Mouse (Mus musculus) hindbrain, embryonic 12.5 days (tissue): ENCODE data around the gene A030005K14Rik. TPM values are rescaled to one million over a fixed set of nuclear protein-coding genes. Genes with fewer than 3 reads are reported as not detected.
A peak's percentile ranks its signal among the peaks of the same experiment; 100 is the strongest.

ENCODE experiments used
- ATAC-seq: fragments of 200-750 bp; cut with Nextera tagmentation; 2 replicates; pipeline ENCODE4 v1.8.0; 2017; ENCODE audit warnings: moderate TSS enrichment; ENCODE audit not compliant: low FRiP score
- H3K27ac ChIP-seq: fragments of 300-500 bp; sonication (generic); 2 replicates; pipeline ENCODE4 v1.5.1; 2016; ENCODE audit warnings: mild to moderate bottlenecking
- H3K27me3 ChIP-seq: fragments of 300-500 bp; sonication (generic); 2 replicates; pipeline ENCODE4 v1.6.1; 2016; ENCODE audit warnings: mild to moderate bottlenecking
- H3K36me3 ChIP-seq: fragments of 300-500 bp; sonication (generic); 2 replicates; pipeline ENCODE4 v1.6.1; 2016; ENCODE audit warnings: mild to moderate bottlenecking
- H3K4me1 ChIP-seq: fragments of 300-500 bp; sonication (generic); 2 replicates; pipeline ENCODE4 v1.6.1; 2016
- H3K4me2 ChIP-seq: fragments of 300-500 bp; sonication (generic); replicated peaks from 2 replicates; pipeline ENCODE4 v1.6.1; 2016; ENCODE audit warnings: mild to moderate bottlenecking
- H3K4me3 ChIP-seq: fragments of 300-500 bp; sonication (generic); 2 replicates; pipeline ENCODE4 v1.5.1; 2016; ENCODE audit warnings: mild to moderate bottlenecking
- H3K9ac ChIP-seq: fragments of 300-500 bp; sonication (generic); 2 replicates; pipeline ENCODE4 v1.6.1; 2016; ENCODE audit warnings: mild to moderate bottlenecking, moderate library complexity
- H3K9me3 ChIP-seq: fragments of 300-500 bp; sonication (generic); replicated peaks from 2 replicates; pipeline ENCODE4 v1.6.1; 2016; ENCODE audit warnings: mild to moderate bottlenecking
- WGBS: fragments of 180-500 bp; shearing (Covaris S2); methylation state at CpG from one replicate; pipeline ENCODE4 v1.1.7; 2016; 5-methylcytosine and 5-hydroxymethylcytosine counted together
- polyA plus RNA-seq: library from polyadenylated mRNA; unstranded; fragments of >200 nt; fragmentation: Nextera tagmentation; extraction: Ambion mirVana; gene quantifications from 2 replicates; pipeline ENCODE4 v1.2.1, GENCODE M21; 2016

The A030005K14Rik gene
- polyA plus RNA-seq, 1 experiment from 2014 or later: not detected

GRCm38 (mm10) chr1:83067205-83067604 is 8.0 kb upstream of the A030005K14Rik start:
- Histone ChIP-seq H3K4me1 (no peaks in the 10 kb centered on the region), H3K4me3 (no peak overlapping the region), H3K9ac (no peak overlapping the region), H3K27ac (no peak overlapping the region), H3K4me2 (no peak overlapping the region), H3K9me3 (no peaks in the 10 kb centered on the region), H3K36me3 (no peaks in the 10 kb centered on the region), H3K27me3 (no peaks in the 10 kb centered on the region)
- 92% methylated on average over 10 of the region's 10 CpGs for WGBS
- no peak for ATAC-seq

- no peak overlapping the region for H3K4me3 ChIP-seq
- WGBS: 95% methylated on average over 4 of the region's 4 CpGs
- H3K9me3 ChIP-seq: no peaks in the 10 kb centered on the region
- no peaks in the 10 kb centered on the region for H3K4me1 ChIP-seq
- H3K36me3 ChIP-seq: no peaks in the 10 kb centered on the region
- H3K4me2 ChIP-seq: no peak overlapping the region
- no peak overlapping the region for H3K27ac ChIP-seq
- no peak overlapping the region for H3K9ac ChIP-seq
- no peak for ATAC-seq
- H3K27me3 ChIP-seq: no peaks in the 10 kb centered on the region
Observed at GRCm38 (mm10) chr1:83066577-83066976, 7.4 kb upstream of the A030005K14Rik start.

DNA sequence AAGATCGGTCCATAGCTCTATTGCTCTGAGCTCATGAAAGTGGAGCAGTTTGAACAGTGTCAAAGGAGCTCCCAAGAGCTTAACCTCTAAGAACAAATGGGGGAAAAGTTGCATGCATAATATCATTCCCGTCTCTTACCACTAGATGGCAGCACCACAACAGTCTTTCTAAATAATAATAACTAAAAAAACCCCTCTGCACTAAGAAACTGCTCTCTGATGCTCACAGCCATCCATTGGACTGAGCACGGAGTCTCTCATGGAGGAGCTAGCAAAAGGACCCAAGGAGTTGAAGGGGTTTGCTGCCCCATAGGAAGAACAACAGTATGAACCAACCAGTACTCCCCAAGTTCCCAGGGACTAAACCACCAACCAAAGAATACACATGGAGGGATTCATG is 5.7 kb upstream of the A030005K14Rik start:
- no peaks in the 10 kb centered on the region for H3K4me1 ChIP-seq
- no peaks in the 10 kb centered on the region for H3K27me3 ChIP-seq
- H3K4me2 ChIP-seq: no peak overlapping the region
- no peak for ATAC-seq
- no peak overlapping the region for H3K27ac ChIP-seq
- H3K4me3 ChIP-seq: no peak overlapping the region
- H3K9me3 ChIP-seq: no peaks in the 10 kb centered on the region
- H3K36me3 ChIP-seq: no peaks in the 10 kb centered on the region
- WGBS: 33% methylated on average over 3 of the region's 3 CpGs
- H3K9ac ChIP-seq: no peak overlapping the region

GRCm38 (mm10) chr1:83060643-83061042 is 1.5 kb upstream of the A030005K14Rik start, which contains the start of gene Krtap28-13:
TSS of gene Krtap28-13 (plus strand) at chr1:83060930.
- H3K4me2 ChIP-seq: no peak within 1 kb of the TSS
- H3K4me1 ChIP-seq: no peaks in the 10 kb centered on the region
- H3K27me3 ChIP-seq: no peaks in the 10 kb centered on the region
- no peak within 1 kb of the TSS for H3K4me3 ChIP-seq
- no peak for ATAC-seq
- no peak within 1 kb of the TSS for H3K9ac ChIP-seq
- WGBS: 87% methylated on average over 4 of the region's 4 CpGs
- H3K9me3 ChIP-seq: no peaks in the 10 kb centered on the region
- no peaks in the 10 kb centered on the region for H3K36me3 ChIP-seq
- no peak within 1 kb of the TSS for H3K27ac ChIP-seq

- WGBS: 41% methylated on average over 1 of the region's 1 CpGs
- no peaks in the 10 kb centered on the region for H3K9me3 ChIP-seq
- H3K4me3 ChIP-seq: no peak overlapping the region
- no peak overlapping the region for H3K27ac ChIP-seq
- H3K4me1 ChIP-seq: no peaks in the 10 kb centered on the region
- ATAC-seq: no peak
- no peaks in the 10 kb centered on the region for H3K36me3 ChIP-seq
- H3K4me2 ChIP-seq: no peak overlapping the region
- H3K27me3 ChIP-seq: no peaks in the 10 kb centered on the region
- no peak overlapping the region for H3K9ac ChIP-seq
Observed at GRCm38 (mm10) chr1:83058481-83058880, 697 bp downstream of the A030005K14Rik start.

- Histone ChIP-seq H3K9ac (no peak within 1 kb of the TSS), H3K9me3 (no peaks in the 10 kb centered on the region), H3K27ac (no peak within 1 kb of the TSS), H3K4me1 (no peaks in the 10 kb centered on the region), H3K4me3 (no peak within 1 kb of the TSS), H3K4me2 (no peak within 1 kb of the TSS), H3K27me3 (no peaks in the 10 kb centered on the region), H3K36me3 (no peaks in the 10 kb centered on the region)
- 84% methylated on average over 5 of the region's 5 CpGs for WGBS
- ATAC-seq: no peak
Observed at GRCm38 (mm10) chr1:83044882-83045427, 14.2 kb downstream of the A030005K14Rik start, which contains the start of gene Gm47969. TSS of gene Gm47969 (plus strand) at chr1:83044932.

GRCm38 (mm10) chr1:83042380-83042779 is 16.8 kb downstream of the A030005K14Rik start, which contains the start of gene Krtap28-10:
TSS of gene Krtap28-10 (minus strand) at chr1:83042480.
- no peak within 1 kb of the TSS for H3K27ac ChIP-seq
- ATAC-seq: no peak
- no peaks in the 10 kb centered on the region for H3K36me3 ChIP-seq
- H3K4me2 ChIP-seq: no peak within 1 kb of the TSS
- 90% methylated on average over 2 of the region's 2 CpGs for WGBS
- H3K9me3 ChIP-seq: no peaks in the 10 kb centered on the region
- H3K9ac ChIP-seq: no peak within 1 kb of the TSS
- H3K27me3 ChIP-seq: no peaks in the 10 kb centered on the region
- peaks cover 5% of the 10 kb centered on the region; the same call in 1 of the 2 replicates for H3K4me1 ChIP-seq
- no peak within 1 kb of the TSS for H3K4me3 ChIP-seq

GRCm38 (mm10) chr1:83039080-83039479 is 20.1 kb downstream of the A030005K14Rik start:
- Histone ChIP-seq H3K4me3 (no peak overlapping the region), H3K4me2 (no peak overlapping the region), H3K4me1 (peaks cover 5% of the 10 kb centered on the region; the same call in 1 of the 2 replicates), H3K27me3 (no peaks in the 10 kb centered on the region), H3K27ac (no peak overlapping the region), H3K36me3 (no peaks in the 10 kb centered on the region), H3K9ac (no peak overlapping the region), H3K9me3 (no peaks in the 10 kb centered on the region)
- 76% methylated on average over 4 of the region's 4 CpGs for WGBS
- no peak for ATAC-seq

- Histone ChIP-seq H3K27ac (no peak within 1 kb of the TSS), H3K4me2 (peak within 1 kb of the TSS; percentile 69), H3K36me3 (no peaks in the 10 kb centered on the region), H3K4me3 (peak within 1 kb of the TSS; percentile 47), H3K9me3 (no peaks in the 10 kb centered on the region), H3K4me1 (peaks cover 5% of the 10 kb centered on the region; the same call in 1 of the 2 replicates), H3K9ac (peak within 1 kb of the TSS; percentile 55), H3K27me3 (no peaks in the 10 kb centered on the region)
- WGBS: 1% methylated on average over 25 of the region's 25 CpGs
- peak; percentile 90 for ATAC-seq
Observed at GRCm38 (mm10) chr1:83038109-83038672, 21.0 kb downstream of the A030005K14Rik start, which contains the start of gene Slc19a3. TSS of gene Slc19a3 (minus strand) at chr1:83038448.

DNA sequence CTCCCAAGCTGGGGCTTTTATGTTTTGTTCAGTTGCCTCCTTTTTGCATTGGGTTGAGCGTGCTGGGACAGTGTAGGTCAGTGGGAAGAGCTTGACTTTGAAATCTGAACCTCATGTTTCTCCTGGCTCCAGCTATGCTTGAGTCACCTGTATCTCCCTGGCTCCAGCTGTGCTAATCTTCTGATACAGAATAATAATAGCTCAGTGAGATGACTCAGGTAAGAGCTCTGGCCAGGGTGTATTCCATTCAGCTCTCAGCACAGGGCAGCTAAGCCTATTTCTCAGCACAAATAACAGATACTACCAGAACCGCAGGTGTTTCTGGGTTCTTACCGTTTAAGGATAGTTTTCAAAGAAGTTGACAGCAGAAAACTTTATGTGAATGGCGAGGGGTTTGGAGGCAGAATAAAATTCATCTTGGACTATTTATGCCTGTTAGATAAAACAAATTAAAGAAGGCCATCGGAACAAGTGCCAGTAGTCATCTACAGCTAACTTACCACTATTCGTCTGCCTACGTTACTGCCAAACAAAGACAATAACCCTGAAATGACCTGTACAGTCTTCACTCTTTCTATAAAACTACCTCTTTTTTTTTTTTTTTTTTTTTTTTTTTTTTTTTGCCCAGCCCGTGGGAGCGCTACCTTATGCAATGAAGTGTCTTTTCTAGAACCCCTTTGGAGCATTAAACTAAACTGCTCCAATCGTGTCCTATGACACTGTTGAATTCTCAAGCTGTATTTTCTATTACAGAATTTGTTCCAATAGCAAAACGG is 22.1 kb downstream of the A030005K14Rik start:
- H3K27me3 ChIP-seq: no peaks in the 10 kb centered on the region
- H3K9ac ChIP-seq: no peak overlapping the region
- H3K4me2 ChIP-seq: no peak overlapping the region
- ATAC-seq: no peak
- no peaks in the 10 kb centered on the region for H3K9me3 ChIP-seq
- H3K27ac ChIP-seq: no peak overlapping the region
- peaks cover 5% of the 10 kb centered on the region; the same call in 1 of the 2 replicates for H3K4me1 ChIP-seq
- WGBS: 67% methylated on average over 11 of the region's 11 CpGs
- no peak overlapping the region for H3K4me3 ChIP-seq
- H3K36me3 ChIP-seq: no peaks in the 10 kb centered on the region

GRCm38 (mm10) chr1:83034509-83034908 is 24.7 kb downstream of the A030005K14Rik start:
- Histone ChIP-seq H3K9me3 (no peaks in the 10 kb centered on the region), H3K9ac (no peak overlapping the region), H3K27me3 (no peaks in the 10 kb centered on the region), H3K36me3 (no peaks in the 10 kb centered on the region), H3K4me3 (no peak overlapping the region), H3K27ac (no peak overlapping the region), H3K4me1 (peaks cover 5% of the 10 kb centered on the region; the same call in 1 of the 2 replicates), H3K4me2 (no peak overlapping the region)
- 77% methylated on average over 5 of the region's 5 CpGs for WGBS
- ATAC-seq: no peak

DNA sequence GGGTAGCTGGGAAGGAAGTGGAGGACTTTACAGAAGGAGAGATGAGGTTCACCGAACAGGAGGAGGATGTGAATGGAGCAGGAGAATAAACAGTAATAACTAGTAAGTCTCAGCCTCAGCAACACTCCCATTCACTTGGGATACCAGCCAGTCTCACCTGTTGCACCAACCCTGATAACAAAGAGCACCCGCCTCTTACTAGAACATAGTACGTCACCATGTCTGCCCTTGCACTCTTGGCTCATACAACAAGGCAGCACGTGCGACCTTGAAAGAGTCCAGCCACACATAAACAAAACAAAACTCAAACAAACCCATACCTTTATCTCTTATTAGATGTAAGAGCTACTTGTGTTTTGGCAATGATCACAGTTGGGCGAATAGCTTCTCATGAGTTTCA is 26.7 kb downstream of the A030005K14Rik start:
- no peaks in the 10 kb centered on the region for H3K27me3 ChIP-seq
- H3K9ac ChIP-seq: no peak overlapping the region
- no peaks in the 10 kb centered on the region for H3K36me3 ChIP-seq
- H3K27ac ChIP-seq: no peak overlapping the region
- H3K4me3 ChIP-seq: no peak overlapping the region
- ATAC-seq: no peak
- no peak overlapping the region for H3K4me2 ChIP-seq
- no peaks in the 10 kb centered on the region for H3K9me3 ChIP-seq
- WGBS: 90% methylated on average over 6 of the region's 6 CpGs
- H3K4me1 ChIP-seq: no peaks in the 10 kb centered on the region
